Mouse (Mus musculus) forebrain, embryonic 16.5 days (tissue): ENCODE data around the gene Aldh1a1. TPM values are rescaled to one million over a fixed set of nuclear protein-coding genes. Genes with fewer than 3 reads are reported as not detected.

Source experiments
- ATAC-seq: fragments of 200-750 bp; cut with Nextera tagmentation; 2 replicates; pipeline ENCODE4 v1.8.0; 2017; ENCODE audit warnings: mild to moderate bottlenecking, moderate library complexity
- H3K27ac ChIP-seq: fragments of 300-500 bp; sonication (generic); 2 replicates; pipeline ENCODE4 v1.5.1; 2014; ENCODE audit warnings: low read length, control low read depth
- H3K27me3 ChIP-seq: fragments of 300-500 bp; sonication (generic); replicated peaks from 2 replicates; pipeline ENCODE4 v1.6.1; 2014; ENCODE audit warnings: low read length; ENCODE audit not compliant: control insufficient read depth, insufficient read depth
- H3K36me3 ChIP-seq: fragments of 300-500 bp; sonication (generic); 2 replicates; pipeline ENCODE4 v1.6.1; 2014; ENCODE audit not compliant: control insufficient read depth, insufficient read depth
- H3K4me1 ChIP-seq: fragments of 300-500 bp; sonication (generic); replicated peaks from 2 replicates; pipeline ENCODE4 v1.6.1; 2014; ENCODE audit warnings: low read length; ENCODE audit not compliant: control insufficient read depth, insufficient read depth
- H3K4me2 ChIP-seq: fragments of 300-500 bp; sonication (generic); 2 replicates; pipeline ENCODE4 v1.6.1; 2014; ENCODE audit warnings: mild to moderate bottlenecking, low read length, control low read depth
- H3K4me3 ChIP-seq: fragments of 300-500 bp; sonication (generic); replicated peaks from 2 replicates; pipeline ENCODE4 v1.5.1; 2014; ENCODE audit warnings: mild to moderate bottlenecking, low read length, control low read depth
- H3K9ac ChIP-seq: fragments of 300-500 bp; sonication (generic); replicated peaks from 2 replicates; pipeline ENCODE4 v1.6.1; 2014; ENCODE audit warnings: low read depth, low read length, control low read depth
- H3K9me3 ChIP-seq: fragments of 300-500 bp; sonication (generic); 2 replicates; pipeline ENCODE4 v1.6.1; 2016; ENCODE audit warnings: low read length; ENCODE audit not compliant: control insufficient read depth
- WGBS: fragments of 180-500 bp; shearing (Covaris S2); extraction: QIAGEN DNeasy Blood & Tissue Kit; methylation state at CpG from one replicate; pipeline ENCODE4 v1.1.7; 2014; 5-methylcytosine and 5-hydroxymethylcytosine counted together
- polyA plus RNA-seq: library from polyadenylated mRNA; unstranded; fragments of >200 nt; fragmentation: Nextera tagmentation; extraction: Ambion mirVana; gene quantifications from 2 replicates; pipeline ENCODE4 v1.2.1, GENCODE M21; 2015

Gene Aldh1a1
- polyA plus RNA-seq, 1 experiment from 2014 or later = 0.42 TPM

DNA sequence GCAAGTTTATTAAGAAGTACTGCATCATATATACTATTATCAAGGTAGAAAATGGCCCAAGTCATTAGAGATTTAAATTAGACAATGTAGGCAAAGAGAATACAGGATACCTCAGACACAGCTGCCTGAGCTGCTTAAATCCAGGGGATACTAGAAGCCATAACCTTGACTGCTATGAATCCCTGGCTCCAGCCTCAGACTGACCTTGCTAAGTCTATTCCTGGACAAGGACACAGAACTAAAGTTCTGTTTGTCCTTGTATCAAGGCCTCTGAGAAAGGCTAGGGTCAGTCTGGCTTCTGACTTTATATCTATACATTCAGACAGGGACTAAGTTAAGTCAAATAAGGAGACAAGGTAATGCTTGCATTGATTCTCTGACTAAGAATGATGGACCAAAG lies 69.9 kb downstream of the Aldh1a1 start:
- no peak overlapping the region for H3K9ac ChIP-seq
- H3K9me3 ChIP-seq = no peaks in the 10 kb centered on the region
- H3K4me3 ChIP-seq = no peak overlapping the region
- no peak overlapping the region for H3K27ac ChIP-seq
- ATAC-seq = no peak
- H3K4me2 ChIP-seq = no peak overlapping the region
- H3K27me3 ChIP-seq = no peaks in the 10 kb centered on the region
- H3K4me1 ChIP-seq = no peaks in the 10 kb centered on the region
- no peaks in the 10 kb centered on the region for H3K36me3 ChIP-seq

DNA sequence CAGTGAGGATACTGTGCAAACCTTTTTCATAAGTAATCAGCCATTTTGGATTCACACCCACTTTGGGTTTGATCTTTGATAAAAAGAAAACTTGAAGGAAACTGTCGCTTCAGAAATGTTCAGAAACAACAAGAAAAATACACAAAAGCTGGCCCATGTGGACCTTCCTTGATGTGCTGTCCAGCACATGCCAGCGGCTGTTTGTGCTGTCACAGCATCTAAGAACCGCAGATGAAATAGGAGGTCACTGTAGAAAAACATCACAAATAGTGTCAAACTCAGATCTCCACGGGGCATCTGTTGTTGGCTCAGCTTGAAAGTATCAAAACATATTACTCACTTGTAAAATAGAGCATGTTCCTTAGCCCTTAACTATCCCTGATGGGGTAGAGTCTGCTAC lies 73.8 kb downstream of the Aldh1a1 start:
- ATAC-seq = no peak
- no peak overlapping the region for H3K4me3 ChIP-seq
- H3K4me1 ChIP-seq = no peaks in the 10 kb centered on the region
- H3K36me3 ChIP-seq = no peaks in the 10 kb centered on the region
- WGBS = 84% methylated on average over 4 of the region's 4 CpGs
- H3K27ac ChIP-seq = no peak overlapping the region
- no peak overlapping the region for H3K4me2 ChIP-seq
- H3K27me3 ChIP-seq = no peaks in the 10 kb centered on the region
- no peak overlapping the region for H3K9ac ChIP-seq
- H3K9me3 ChIP-seq = no peaks in the 10 kb centered on the region

DNA sequence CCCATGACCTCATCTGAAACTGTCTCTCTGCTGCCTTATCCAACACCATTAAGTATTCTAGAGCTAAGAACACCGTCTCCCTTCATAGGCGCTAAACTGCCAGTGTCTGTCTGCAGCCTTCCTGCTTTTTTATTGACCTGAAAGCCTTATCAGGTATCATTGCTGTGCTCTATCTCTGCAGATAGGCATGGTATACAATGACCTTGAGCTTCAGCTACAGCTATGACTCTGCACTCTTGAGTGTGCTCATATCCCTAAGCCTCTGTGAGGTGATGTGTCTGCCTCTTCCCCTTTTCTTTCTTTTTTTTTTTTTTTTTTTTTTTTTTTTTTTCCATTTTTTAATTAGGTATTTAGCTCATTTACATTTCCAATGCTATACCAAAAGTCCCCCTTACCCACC lies 74.5 kb downstream of the Aldh1a1 start:
- no peaks in the 10 kb centered on the region for H3K9me3 ChIP-seq
- H3K27me3 ChIP-seq = no peaks in the 10 kb centered on the region
- no peak overlapping the region for H3K4me3 ChIP-seq
- no peak overlapping the region for H3K27ac ChIP-seq
- WGBS = 98% methylated on average over 2 of the region's 2 CpGs
- no peaks in the 10 kb centered on the region for H3K4me1 ChIP-seq
- H3K36me3 ChIP-seq = no peaks in the 10 kb centered on the region
- ATAC-seq = no peak
- no peak overlapping the region for H3K9ac ChIP-seq
- H3K4me2 ChIP-seq = no peak overlapping the region

DNA sequence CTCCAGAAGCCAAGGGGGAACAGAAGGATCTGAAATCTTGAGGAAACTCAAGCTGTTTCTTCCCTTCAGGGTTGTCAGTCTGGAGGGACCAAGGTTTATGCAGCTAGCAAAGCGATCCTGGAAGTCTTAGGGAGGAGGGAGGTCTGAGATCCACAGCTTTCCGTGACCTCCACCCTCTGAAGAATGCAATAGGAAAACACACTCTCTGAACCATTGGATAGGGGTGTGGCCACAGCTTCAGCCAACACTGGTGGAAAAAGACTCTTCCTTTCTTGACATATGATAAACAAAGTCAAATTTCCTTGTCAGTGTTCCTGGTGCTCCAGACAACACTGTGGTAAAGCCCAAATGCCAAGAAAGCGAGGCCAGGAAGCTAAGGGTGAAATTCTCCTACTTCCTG lies 84.5 kb downstream of the Aldh1a1 start:
- Histone ChIP-seq H3K27me3 (no peaks in the 10 kb centered on the region), H3K27ac (no peak overlapping the region), H3K4me2 (no peak overlapping the region), H3K4me3 (no peak overlapping the region), H3K9me3 (no peaks in the 10 kb centered on the region), H3K9ac (no peak overlapping the region), H3K36me3 (no peaks in the 10 kb centered on the region), H3K4me1 (no peaks in the 10 kb centered on the region)
- 87% methylated on average over 3 of the region's 3 CpGs for WGBS
- no peak for ATAC-seq

- Histone ChIP-seq H3K9me3 (no peaks in the 10 kb centered on the region), H3K27ac (no peak overlapping the region), H3K4me1 (no peaks in the 10 kb centered on the region), H3K36me3 (no peaks in the 10 kb centered on the region), H3K4me3 (no peak overlapping the region), H3K4me2 (no peak overlapping the region), H3K27me3 (no peaks in the 10 kb centered on the region), H3K9ac (no peak overlapping the region)
- 83% methylated on average over 5 of the region's 5 CpGs for WGBS
- no peak for ATAC-seq
Measured at GRCm38 (mm10) chr19:20577429-20577828, 84.9 kb downstream of the Aldh1a1 start.

GRCm38 (mm10) chr19:20599951-20600350 lies 107.4 kb downstream of the Aldh1a1 start:
- no peak overlapping the region for H3K4me3 ChIP-seq
- no peaks in the 10 kb centered on the region for H3K36me3 ChIP-seq
- no peak for ATAC-seq
- H3K4me2 ChIP-seq = no peak overlapping the region
- H3K27ac ChIP-seq = no peak overlapping the region
- H3K4me1 ChIP-seq = no peaks in the 10 kb centered on the region
- H3K9me3 ChIP-seq = no peaks in the 10 kb centered on the region
- H3K27me3 ChIP-seq = no peaks in the 10 kb centered on the region
- no peak overlapping the region for H3K9ac ChIP-seq

GRCm38 (mm10) chr19:20601739-20602138 lies 109.2 kb downstream of the Aldh1a1 start:
- 72% methylated on average over 3 of the region's 3 CpGs for WGBS
- Histone ChIP-seq H3K4me1 (no peaks in the 10 kb centered on the region), H3K27ac (no peak overlapping the region), H3K4me3 (no peak overlapping the region), H3K27me3 (no peaks in the 10 kb centered on the region), H3K36me3 (no peaks in the 10 kb centered on the region), H3K9me3 (no peaks in the 10 kb centered on the region), H3K4me2 (no peak overlapping the region), H3K9ac (no peak overlapping the region)
- ATAC-seq = no peak

- ATAC-seq = no peak
- Histone ChIP-seq H3K4me1 (no peaks in the 10 kb centered on the region), H3K9me3 (no peaks in the 10 kb centered on the region), H3K27me3 (no peaks in the 10 kb centered on the region), H3K36me3 (no peaks in the 10 kb centered on the region), H3K4me3 (no peak overlapping the region), H3K4me2 (no peak overlapping the region), H3K27ac (no peak overlapping the region), H3K9ac (no peak overlapping the region)
- WGBS = 65% methylated on average over 1 of the region's 1 CpGs
Measured at GRCm38 (mm10) chr19:20603212-20603611, 110.7 kb downstream of the Aldh1a1 start.

DNA sequence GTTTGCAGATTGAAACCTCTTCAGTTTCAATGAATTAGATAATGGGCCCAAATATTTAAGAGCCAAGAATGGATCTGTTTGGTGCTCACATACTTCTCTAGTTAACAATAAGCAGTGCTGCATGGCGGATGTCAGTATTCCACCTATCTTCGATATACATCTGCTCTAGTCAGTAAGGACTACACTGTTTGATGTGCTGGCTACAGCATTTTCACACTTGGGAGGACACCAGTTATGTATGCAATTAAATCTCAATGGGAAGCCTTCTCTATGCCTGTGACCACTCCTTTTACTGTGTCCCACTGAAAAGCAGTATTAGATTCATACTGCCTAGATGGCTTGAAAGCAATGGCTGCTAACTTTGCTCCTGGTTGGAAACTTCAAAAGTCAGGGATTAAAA lies 111.4 kb downstream of the Aldh1a1 start:
- ATAC-seq = no peak
- no peak overlapping the region for H3K9ac ChIP-seq
- H3K27ac ChIP-seq = no peak overlapping the region
- H3K4me2 ChIP-seq = no peak overlapping the region
- no peaks in the 10 kb centered on the region for H3K4me1 ChIP-seq
- no peaks in the 10 kb centered on the region for H3K27me3 ChIP-seq
- H3K36me3 ChIP-seq = no peaks in the 10 kb centered on the region
- H3K9me3 ChIP-seq = no peaks in the 10 kb centered on the region
- WGBS = 79% methylated on average over 2 of the region's 2 CpGs
- H3K4me3 ChIP-seq = no peak overlapping the region

DNA sequence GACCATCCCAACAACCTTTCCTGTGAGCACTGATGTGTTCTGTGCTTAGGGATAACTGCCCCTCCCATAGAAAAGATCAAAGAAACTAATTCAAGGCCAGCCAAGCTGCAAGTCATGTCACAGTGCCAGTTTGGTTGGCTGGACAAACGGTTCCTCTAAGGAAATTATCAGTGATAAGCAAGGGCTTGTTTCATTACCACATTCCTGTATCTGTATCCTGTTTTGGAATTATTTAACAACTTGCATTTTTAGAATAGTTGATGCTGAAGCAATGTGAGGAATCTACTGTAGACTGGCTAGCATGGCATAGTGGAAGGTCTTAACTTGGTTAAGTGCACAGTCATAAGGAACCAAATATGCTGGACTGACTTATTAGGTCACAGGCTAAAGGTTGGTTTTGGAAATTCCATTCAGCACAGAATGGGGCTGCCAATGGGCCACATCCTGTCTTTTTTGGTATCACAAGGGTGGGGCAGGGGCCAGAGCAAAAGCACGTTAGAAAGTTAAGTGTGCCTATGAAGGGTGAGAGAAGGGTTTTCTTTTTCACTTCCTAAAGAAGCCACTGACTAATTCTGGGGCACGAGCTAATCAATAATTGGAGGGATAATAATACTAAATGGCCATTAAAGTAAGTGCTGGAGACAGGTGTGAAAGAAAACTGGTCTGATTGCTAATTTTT lies 121.9 kb downstream of the Aldh1a1 start:
- Histone ChIP-seq H3K4me1 (no peaks in the 10 kb centered on the region), H3K36me3 (no peaks in the 10 kb centered on the region), H3K4me3 (no peak overlapping the region), H3K27me3 (no peaks in the 10 kb centered on the region), H3K27ac (no peak overlapping the region), H3K9me3 (no peaks in the 10 kb centered on the region), H3K4me2 (no peak overlapping the region), H3K9ac (no peak overlapping the region)
- WGBS = 81% methylated on average over 3 of the region's 3 CpGs
- ATAC-seq = no peak
